Mouse (Mus musculus) limb, embryonic 14.5 days (tissue): ENCODE measurements at regions not wholly inside any gene's neighbourhood (a gene's known extent, or its start where the extent isn't known, plus 50 kb on each side); places are given as distances from the start of the nearest gene placed in this dataset.

Source experiments
- ATAC-seq: fragments of 200-750 bp; cut with Nextera tagmentation; 2 replicates; pipeline ENCODE4 v1.8.0; 2017; ENCODE audit warnings: low read depth, moderate number of reproducible peaks, moderate TSS enrichment; ENCODE audit not compliant: low FRiP score
- DNase-seq: peaks from one replicate; pipeline ENCODE4 v3.0.0-alpha.2; 2015; ENCODE audit warnings: low spot score
- H3K27ac ChIP-seq: fragments of 300-500 bp; sonication (generic); replicated peaks from 2 replicates; pipeline ENCODE4 v1.5.1; 2014; ENCODE audit warnings: low read depth, mild to moderate bottlenecking, low read length, moderate library complexity, mixed read lengths
- H3K27me3 ChIP-seq: fragments of 300-500 bp; sonication (generic); 2 replicates; pipeline ENCODE4 v1.6.1; 2014; ENCODE audit warnings: low read length, mixed read lengths; ENCODE audit not compliant: control insufficient read depth, insufficient read depth
- H3K36me3 ChIP-seq: fragments of 300-500 bp; sonication (generic); 2 replicates; pipeline ENCODE4 v1.6.1; 2014; ENCODE audit warnings: mild to moderate bottlenecking, low read length, moderate library complexity, mixed read lengths; ENCODE audit not compliant: control insufficient read depth, insufficient read depth
- H3K4me1 ChIP-seq: fragments of 300-500 bp; sonication (generic); 2 replicates; pipeline ENCODE4 v1.6.1; 2014; ENCODE audit warnings: antibody characterized with exemption, low read length, mixed read lengths; ENCODE audit not compliant: control insufficient read depth, insufficient read depth
- H3K4me2 ChIP-seq: fragments of 300-500 bp; sonication (generic); replicated peaks from 2 replicates; pipeline ENCODE4 v1.6.1; 2014; ENCODE audit warnings: low read depth, mild to moderate bottlenecking, low read length, moderate library complexity; ENCODE audit not compliant: severe bottlenecking
- H3K4me3 ChIP-seq: fragments of 300-500 bp; sonication (generic); replicated peaks from 2 replicates; pipeline ENCODE4 v1.5.1; 2014; ENCODE audit warnings: low read length
- H3K9ac ChIP-seq: fragments of 300-500 bp; sonication (generic); 2 replicates; pipeline ENCODE4 v1.6.1; 2014; ENCODE audit warnings: mild to moderate bottlenecking, low read depth, low read length, moderate library complexity; ENCODE audit not compliant: severe bottlenecking
- H3K9me3 ChIP-seq: fragments of 300-500 bp; sonication (generic); 2 replicates; pipeline ENCODE4 v1.6.1; 2016; ENCODE audit warnings: low read length; ENCODE audit not compliant: control insufficient read depth
- POLR2A ChIP-seq: fragments of 200-500 bp; IDR thresholded peaks from 2 replicates; pipeline ENCODE4 v1.8.0; 2012; ENCODE audit warnings: inconsistent platforms, mild to moderate bottlenecking, moderate library complexity, borderline replicate concordance; ENCODE audit not compliant: insufficient read depth, insufficient read length; ENCODE audit errors: extremely low read depth
- WGBS: fragments of 180-500 bp; shearing (Covaris S2); extraction: QIAGEN DNeasy Blood & Tissue Kit; methylation state at CpG from one replicate; pipeline ENCODE4 v1.1.7; 2014; 5-methylcytosine and 5-hydroxymethylcytosine counted together

GRCm38 (mm10) chr9:117967080-117967479 lies 73.2 kb upstream of the Azi2 start:
- Histone ChIP-seq H3K27ac (no peak overlapping the region), H3K4me2 (no peak overlapping the region), H3K4me1 (no peaks in the 10 kb centered on the region), H3K36me3 (no peaks in the 10 kb centered on the region), H3K9ac (no peak overlapping the region), H3K27me3 (no peaks in the 10 kb centered on the region), H3K9me3 (0 out of 2 replicates have a peak, but pooled peaks cover 4% of the 10 kb centered on the region), H3K4me3 (no peak overlapping the region)
- TF ChIP-seq POLR2A, result no peak
- no peak for ATAC-seq
- 75% methylated on average over 2 of the region's 2 CpGs for WGBS
- DNase-seq, result no peak

DNA sequence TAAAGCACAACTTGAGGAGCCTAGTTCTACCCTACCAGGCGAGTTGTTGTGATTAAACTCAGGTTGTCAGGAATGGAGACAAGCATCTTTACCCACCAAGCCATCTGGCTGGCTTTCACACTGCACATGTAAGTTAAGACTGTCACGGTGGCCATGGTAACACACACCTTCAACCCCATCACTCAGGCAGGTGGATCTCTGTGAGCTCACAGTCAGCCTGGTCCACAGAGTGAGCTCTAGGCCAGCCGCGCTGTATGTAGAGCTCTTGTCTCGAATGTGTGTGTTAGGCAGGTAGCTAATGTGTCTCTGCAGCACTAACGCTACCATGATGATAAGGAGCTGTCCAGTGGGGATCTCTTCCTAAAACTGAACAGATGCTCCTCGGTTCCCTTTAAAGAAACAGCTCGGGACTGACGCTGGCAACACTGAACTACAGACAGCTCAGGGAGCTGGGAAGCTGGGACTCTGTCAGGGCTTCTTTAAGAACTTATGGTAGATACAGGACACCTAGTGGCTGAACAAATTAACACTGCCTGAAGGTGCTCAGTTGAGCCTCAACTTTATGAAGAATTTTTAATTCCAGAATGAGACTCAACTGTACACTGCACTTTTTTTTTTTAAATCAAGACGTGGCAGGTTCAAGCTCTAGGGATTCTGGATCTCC lies 73.8 kb upstream of the Azi2 start:
- no peaks in the 10 kb centered on the region for H3K9me3 ChIP-seq
- no peaks in the 10 kb centered on the region for H3K27me3 ChIP-seq
- no peaks in the 10 kb centered on the region for H3K36me3 ChIP-seq
- DNase-seq (peak; percentile 78), ATAC-seq (peak; percentile 55)
- no peak for TF ChIP-seq POLR2A
- H3K4me3 ChIP-seq, result no peak overlapping the region
- no peaks in the 10 kb centered on the region for H3K4me1 ChIP-seq
- no peak overlapping the region for H3K9ac ChIP-seq
- H3K4me2 ChIP-seq, result no peak overlapping the region
- no peak overlapping the region for H3K27ac ChIP-seq
- 63% methylated on average over 10 of the region's 10 CpGs for WGBS

GRCm38 (mm10) chr9:117962088-117963030 lies 77.9 kb upstream of the Azi2 start:
- DNase-seq (no peak), ATAC-seq (no peak)
- Histone ChIP-seq H3K36me3 (no peaks in the 10 kb centered on the region), H3K9ac (no peak overlapping the region), H3K9me3 (no peaks in the 10 kb centered on the region), H3K27me3 (no peaks in the 10 kb centered on the region), H3K4me1 (no peaks in the 10 kb centered on the region), H3K27ac (no peak overlapping the region), H3K4me2 (no peak overlapping the region), H3K4me3 (no peak overlapping the region)
- 72% methylated on average over 9 of the region's 9 CpGs for WGBS
- no peak for TF ChIP-seq POLR2A

DNA sequence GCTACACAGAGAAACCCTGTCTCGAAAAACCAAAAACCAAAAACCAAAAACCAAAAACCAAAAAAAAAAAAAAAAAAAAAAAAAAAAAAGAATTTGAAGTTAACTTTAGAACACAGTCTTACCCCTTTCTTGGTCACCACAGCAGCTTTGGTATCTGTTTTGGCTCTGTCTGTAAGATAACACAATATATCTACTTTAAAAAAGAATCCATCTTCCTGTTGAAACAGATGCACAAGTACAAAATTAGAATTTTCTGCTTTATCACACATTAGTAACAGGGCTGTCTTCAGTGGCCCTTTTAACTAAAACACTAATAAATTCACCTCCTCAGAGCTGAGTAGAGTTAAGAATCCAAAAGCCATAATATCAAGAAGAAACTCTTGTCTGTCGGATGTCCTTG lies 80.5 kb upstream of the Azi2 start:
- no peak for DNase-seq
- no peaks in the 10 kb centered on the region for H3K27me3 ChIP-seq
- H3K36me3 ChIP-seq, result no peaks in the 10 kb centered on the region
- no peak overlapping the region for H3K9ac ChIP-seq
- ATAC-seq, result no peak
- H3K4me2 ChIP-seq, result no peak overlapping the region
- H3K27ac ChIP-seq, result no peak overlapping the region
- 90% methylated on average over 2 of the region's 2 CpGs for WGBS
- peaks cover 2% of the 10 kb centered on the region; the same call in 1 of the 2 replicates for H3K4me1 ChIP-seq
- no peak overlapping the region for H3K4me3 ChIP-seq
- no peaks in the 10 kb centered on the region for H3K9me3 ChIP-seq
- TF ChIP-seq POLR2A, result no peak

GRCm38 (mm10) chr9:117957195-117957594 lies 83.1 kb upstream of the Azi2 start:
- Histone ChIP-seq H3K36me3 (no peaks in the 10 kb centered on the region), H3K4me3 (no peak overlapping the region), H3K4me1 (peaks cover 2% of the 10 kb centered on the region; the same call in 1 of the 2 replicates), H3K9ac (no peak overlapping the region), H3K9me3 (no peaks in the 10 kb centered on the region), H3K27me3 (no peaks in the 10 kb centered on the region), H3K27ac (no peak overlapping the region), H3K4me2 (no peak overlapping the region)
- no peak for TF ChIP-seq POLR2A
- 82% methylated on average over 2 of the region's 2 CpGs for WGBS
- DNase-seq, result no peak
- ATAC-seq, result no peak
